Mouse (Mus musculus) splenic B cell, adult 2 months (primary cell): ENCODE data around the gene Wdr90.

ENCODE experiments used
- DNase-seq: peaks from one replicate; pipeline ENCODE4 v3.0.0-alpha.2; 2011; ENCODE audit warnings: low read depth, low spot score
- H3K27me3 ChIP-seq: 2 replicates; pipeline ENCODE4 v1.6.1; 2012; ENCODE audit warnings: mild to moderate bottlenecking, low read length, moderate library complexity, mixed read lengths; ENCODE audit not compliant: control insufficient read depth, poor library complexity, insufficient read depth, severe bottlenecking
- H3K36me3 ChIP-seq: 2 replicates; pipeline ENCODE4 v1.6.1; 2012; ENCODE audit warnings: mild to moderate bottlenecking, low read length, moderate library complexity, mixed read lengths; ENCODE audit not compliant: control insufficient read depth, poor library complexity, insufficient read depth, severe bottlenecking

The Wdr90 gene

GRCm38 (mm10) chr17:25860832-25861703, at the start of gene Wdr90:
Gene Wdr90 (minus strand): TSS chr17:25861501.
- H3K36me3 ChIP-seq, result no peaks in the 10 kb centered on the region; the same call in 1 of the 2 replicates
- peak; percentile 95 for DNase-seq
- no peaks in the 10 kb centered on the region for H3K27me3 ChIP-seq

- no peak for DNase-seq
- Histone ChIP-seq H3K36me3 (no peaks in the 10 kb centered on the region; the same call in 1 of the 2 replicates), H3K27me3 (no peaks in the 10 kb centered on the region)
Observed at GRCm38 (mm10) chr17:25907640-25908039, 46.3 kb upstream of the Wdr90 start.

DNA sequence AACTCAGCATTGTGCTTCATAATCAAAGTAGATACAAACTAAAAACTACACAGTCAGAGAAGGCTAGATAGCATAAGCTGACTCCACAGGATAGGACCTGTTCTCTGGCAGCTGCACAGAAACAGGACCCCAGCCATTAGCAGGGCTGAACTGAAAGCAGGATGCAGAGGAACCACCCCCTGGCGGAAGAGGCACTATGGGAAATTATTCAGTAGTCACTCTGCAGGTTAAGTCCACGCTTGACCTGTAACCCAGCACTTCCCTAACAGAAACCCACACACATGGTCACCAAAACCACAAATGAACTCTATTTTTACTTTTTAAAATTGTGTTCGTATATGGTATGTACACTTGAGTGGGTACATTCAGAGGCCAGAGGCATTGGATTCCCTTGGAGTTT, 41.8 kb upstream of the Wdr90 start:
- H3K27me3 ChIP-seq, result no peaks in the 10 kb centered on the region
- DNase-seq, result peak; percentile 59
- no peaks in the 10 kb centered on the region; the same call in 1 of the 2 replicates for H3K36me3 ChIP-seq

- Histone ChIP-seq H3K27me3 (no peaks in the 10 kb centered on the region), H3K36me3 (no peaks in the 10 kb centered on the region; the same call in 1 of the 2 replicates)
- no peak for DNase-seq
Observed at GRCm38 (mm10) chr17:25900193-25900592, 38.9 kb upstream of the Wdr90 start.

DNA sequence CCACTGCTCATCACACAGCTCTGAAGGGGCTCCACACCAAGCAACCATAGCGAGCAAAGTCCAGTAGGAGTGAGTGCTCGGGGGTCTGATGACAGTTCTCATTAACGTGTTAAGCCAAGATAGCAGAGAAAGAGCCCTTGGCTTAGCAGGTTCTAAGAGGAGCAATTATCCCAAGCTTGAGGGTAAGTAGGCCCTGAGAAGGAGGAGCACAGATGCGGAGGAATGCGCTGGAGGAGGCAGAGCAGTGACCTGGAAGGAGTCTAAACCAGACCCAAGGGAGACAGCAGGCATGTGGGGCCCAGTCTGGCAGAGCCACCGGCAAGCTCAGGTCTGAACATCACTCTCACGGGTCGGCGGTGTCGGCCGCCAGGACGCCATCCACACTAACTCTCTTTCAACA, 34.6 kb upstream of the Wdr90 start:
- DNase-seq, result no peak
- no peaks in the 10 kb centered on the region; the same call in 1 of the 2 replicates for H3K36me3 ChIP-seq
- H3K27me3 ChIP-seq, result no peaks in the 10 kb centered on the region

GRCm38 (mm10) chr17:25895415-25895814, 34.1 kb upstream of the Wdr90 start:
- H3K36me3 ChIP-seq, result no peaks in the 10 kb centered on the region; the same call in 1 of the 2 replicates
- DNase-seq, result peak; percentile 28
- no peaks in the 10 kb centered on the region for H3K27me3 ChIP-seq

DNA sequence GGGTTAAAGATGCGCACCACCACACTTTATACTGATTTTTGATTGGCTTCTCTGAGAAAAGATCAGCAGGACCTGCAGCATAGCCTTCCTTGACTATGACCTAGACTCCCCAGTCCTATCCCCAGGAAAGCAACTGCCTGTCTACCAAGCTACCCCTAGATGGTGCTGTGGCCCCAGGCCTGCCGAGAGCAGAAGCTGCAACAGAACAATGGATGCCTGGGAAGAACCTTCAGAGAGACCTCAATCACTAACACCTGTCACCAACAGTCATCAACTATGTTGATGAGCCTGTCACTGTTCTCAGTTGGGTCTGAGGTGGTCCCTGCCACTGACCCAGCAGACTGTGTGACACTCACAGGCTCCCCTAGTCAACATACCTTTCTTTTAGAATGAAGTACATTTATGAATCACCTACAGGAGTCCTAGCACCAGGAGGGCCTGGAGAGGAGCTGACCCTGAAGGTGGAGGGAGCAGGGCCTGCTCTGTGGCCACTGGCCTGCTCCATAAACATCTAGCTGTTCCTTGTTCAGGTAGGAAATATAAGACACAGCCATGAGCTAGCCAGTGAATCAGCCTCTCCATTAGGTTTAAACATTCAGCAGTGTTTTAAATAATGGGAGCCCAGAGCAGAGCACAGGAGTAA, 32.8 kb upstream of the Wdr90 start:
- Histone ChIP-seq H3K27me3 (no peaks in the 10 kb centered on the region), H3K36me3 (no peaks in the 10 kb centered on the region)
- peak; percentile 86 for DNase-seq

GRCm38 (mm10) chr17:25888837-25889236, 27.5 kb upstream of the Wdr90 start:
- DNase-seq, result no peak
- Histone ChIP-seq H3K27me3 (no peaks in the 10 kb centered on the region), H3K36me3 (no peaks in the 10 kb centered on the region; the same call in none of the 2 replicates)

GRCm38 (mm10) chr17:25887467-25887866, 26.2 kb upstream of the Wdr90 start:
- DNase-seq, result no peak
- Histone ChIP-seq H3K27me3 (no peaks in the 10 kb centered on the region), H3K36me3 (no peaks in the 10 kb centered on the region; the same call in none of the 2 replicates)

- Histone ChIP-seq H3K27me3 (no peaks in the 10 kb centered on the region), H3K36me3 (no peaks in the 10 kb centered on the region; the same call in none of the 2 replicates)
- no peak for DNase-seq
Observed at GRCm38 (mm10) chr17:25886806-25887205, 25.5 kb upstream of the Wdr90 start.

- H3K27me3 ChIP-seq, result no peaks in the 10 kb centered on the region
- DNase-seq, result peak; percentile 42
- no peaks in the 10 kb centered on the region; the same call in none of the 2 replicates for H3K36me3 ChIP-seq
Observed at GRCm38 (mm10) chr17:25885636-25886035, 24.3 kb upstream of the Wdr90 start.

DNA sequence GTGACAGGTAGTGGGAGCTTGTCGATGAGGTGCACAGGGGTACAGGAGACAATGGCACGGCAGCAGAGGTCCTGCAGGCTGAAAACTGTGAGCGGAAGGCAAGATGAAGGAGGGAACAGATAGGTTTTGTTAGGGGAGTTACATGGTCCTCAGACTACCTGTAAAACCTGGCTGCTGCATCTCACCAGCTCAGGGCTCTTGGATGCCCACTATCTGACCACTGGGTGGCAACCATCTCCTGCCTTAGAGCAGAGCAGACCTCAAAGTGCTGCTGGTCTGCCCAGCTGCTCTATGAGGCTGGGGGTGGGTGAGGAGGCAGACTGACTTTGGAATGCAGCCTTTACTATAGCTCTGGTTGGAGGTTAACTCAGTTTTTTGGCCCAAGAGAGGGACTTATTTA, 22.5 kb upstream of the Wdr90 start:
- Histone ChIP-seq H3K36me3 (no peaks in the 10 kb centered on the region; the same call in none of the 2 replicates), H3K27me3 (no peaks in the 10 kb centered on the region)
- DNase-seq, result no peak

- H3K27me3 ChIP-seq, result no peaks in the 10 kb centered on the region
- DNase-seq, result no peak
Observed at GRCm38 (mm10) chr17:25883268-25883667, 22.0 kb upstream of the Wdr90 start.

GRCm38 (mm10) chr17:25882306-25882705, 21.0 kb upstream of the Wdr90 start:
- Histone ChIP-seq H3K27me3 (no peaks in the 10 kb centered on the region), H3K36me3 (no peaks in the 10 kb centered on the region; the same call in none of the 2 replicates)
- DNase-seq, result no peak

More at GRCm38 (mm10) chr17:25883268-25883667, 22.0 kb upstream of the Wdr90 start:
- no peaks in the 10 kb centered on the region; the same call in none of the 2 replicates for H3K36me3 ChIP-seq

GRCm38 (mm10) chr17:25881691-25882090, 20.4 kb upstream of the Wdr90 start:
- Histone ChIP-seq H3K27me3 (no peaks in the 10 kb centered on the region), H3K36me3 (no peaks in the 10 kb centered on the region; the same call in none of the 2 replicates)
- DNase-seq, result no peak
